Mouse (Mus musculus): ENCODE measurements around the gene Enox1.

Enox1 gene

DNA sequence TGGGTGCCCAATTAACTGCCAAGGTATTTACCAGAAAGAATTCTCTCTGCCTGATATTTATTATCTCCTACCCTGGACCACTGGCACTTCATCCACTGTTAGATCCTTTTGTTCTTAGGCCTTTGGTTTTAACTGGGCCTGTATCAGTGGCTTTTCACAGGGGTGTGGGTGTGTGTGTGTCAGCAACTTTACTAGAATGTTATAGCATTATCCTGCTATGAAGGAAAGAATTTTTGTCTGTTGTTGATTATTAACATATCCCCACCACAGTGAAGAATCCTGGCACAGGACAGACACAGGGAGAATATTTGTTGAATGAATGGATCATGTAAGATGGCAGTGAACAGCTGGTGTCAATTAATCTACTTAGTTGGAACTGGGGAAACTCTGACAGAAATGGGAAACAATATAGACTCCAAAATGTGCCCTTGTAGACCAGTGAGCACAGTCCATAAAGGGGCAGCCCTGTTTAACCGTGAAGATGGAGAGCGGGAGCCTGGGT lies 40.9 kb downstream of the Enox1 start:
- no peak for DNase-seq

- no peak for DNase-seq
These were observed 54.3 kb downstream of the Enox1 start for GRCm38 (mm10) chr14:77210889-77211288.

GRCm38 (mm10) chr14:77213210-77213609 lies 56.6 kb downstream of the Enox1 start:
- no peak for DNase-seq

DNA sequence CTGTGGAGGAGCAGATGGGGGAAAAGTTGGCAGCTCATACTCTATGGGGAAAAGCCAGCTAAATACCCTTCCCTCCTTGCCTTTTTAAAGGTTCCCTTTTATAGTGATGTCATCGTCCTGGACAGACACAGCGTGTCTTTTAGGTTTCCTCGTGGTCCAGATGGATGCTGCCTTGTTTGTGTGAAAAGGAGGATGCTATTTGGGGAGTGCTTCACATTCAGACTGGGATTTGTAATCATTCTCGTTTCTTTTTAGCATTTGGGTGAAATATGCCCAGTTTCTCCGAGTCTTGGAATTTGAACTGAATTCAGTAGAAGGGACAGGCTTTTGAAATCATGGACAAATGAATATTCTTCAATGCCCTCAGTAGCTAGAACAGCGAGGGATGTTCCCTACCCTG lies 58.3 kb downstream of the Enox1 start:
- DNase-seq: peak; percentile 29

- DNase-seq: no peak
These were observed 68.8 kb downstream of the Enox1 start for GRCm38 (mm10) chr14:77225346-77225745.

- DNase-seq: no peak
These were observed 82.2 kb downstream of the Enox1 start for GRCm38 (mm10) chr14:77238811-77239210.

DNA sequence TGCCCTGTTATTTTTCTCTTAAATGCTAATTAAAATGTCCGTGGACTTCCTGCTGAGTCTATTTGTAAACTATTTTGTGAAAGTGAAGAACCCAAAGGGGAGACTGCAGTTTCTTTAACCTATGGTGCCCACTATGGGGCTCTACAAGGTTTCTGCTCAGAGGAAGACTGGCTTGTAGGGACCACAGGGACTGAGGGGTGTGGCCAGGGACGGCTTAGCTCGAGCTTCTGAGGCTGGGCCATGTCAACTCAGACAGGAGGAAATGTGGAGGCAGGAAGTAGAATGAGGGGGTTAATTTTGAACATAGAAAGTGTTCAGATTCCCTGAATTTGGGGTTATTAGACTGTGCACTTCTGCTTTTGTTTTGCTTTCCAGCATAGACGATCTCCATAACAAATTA lies 82.8 kb downstream of the Enox1 start:
- DNase-seq: no peak

DNA sequence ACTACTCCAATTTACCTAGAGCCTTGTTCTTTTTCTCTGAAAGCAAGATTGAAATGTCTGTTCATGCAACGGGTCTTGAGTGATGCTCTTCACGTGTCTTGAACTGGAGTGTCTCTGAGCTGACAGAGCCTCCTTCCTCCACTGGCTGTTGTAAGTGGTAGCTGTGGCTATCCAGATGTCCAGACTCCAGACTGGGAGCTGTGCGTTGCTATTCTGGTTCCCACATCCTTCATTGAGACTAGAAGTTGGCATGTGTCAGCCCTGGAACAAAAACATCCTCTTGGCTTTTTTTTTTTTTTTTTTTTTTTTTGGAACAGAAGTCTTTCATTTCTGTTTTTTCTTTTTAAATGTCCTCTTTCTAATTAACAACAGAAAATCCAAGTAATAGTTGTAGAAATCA lies 90.4 kb downstream of the Enox1 start:
- DNase-seq: no peak

DNA sequence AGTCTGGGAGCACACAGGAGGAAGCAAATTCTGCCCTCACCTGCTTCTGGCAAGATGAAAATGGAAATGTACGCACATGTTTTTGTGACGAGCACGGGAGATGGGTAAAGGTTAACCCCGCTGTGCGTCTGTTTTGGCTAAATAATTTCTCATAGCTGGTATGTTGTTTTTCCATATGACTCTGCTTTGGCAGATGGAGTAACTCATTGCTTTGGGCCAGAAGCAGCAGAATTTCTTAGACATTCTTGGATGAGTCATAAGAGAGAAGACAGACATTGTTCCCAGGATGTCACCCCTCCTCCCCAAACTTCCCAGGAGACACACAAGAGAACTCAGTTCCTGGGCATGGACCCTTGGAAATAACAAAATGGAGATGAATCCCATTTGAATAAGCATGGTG lies 91.9 kb downstream of the Enox1 start:
- DNase-seq: peak; percentile 30

DNA sequence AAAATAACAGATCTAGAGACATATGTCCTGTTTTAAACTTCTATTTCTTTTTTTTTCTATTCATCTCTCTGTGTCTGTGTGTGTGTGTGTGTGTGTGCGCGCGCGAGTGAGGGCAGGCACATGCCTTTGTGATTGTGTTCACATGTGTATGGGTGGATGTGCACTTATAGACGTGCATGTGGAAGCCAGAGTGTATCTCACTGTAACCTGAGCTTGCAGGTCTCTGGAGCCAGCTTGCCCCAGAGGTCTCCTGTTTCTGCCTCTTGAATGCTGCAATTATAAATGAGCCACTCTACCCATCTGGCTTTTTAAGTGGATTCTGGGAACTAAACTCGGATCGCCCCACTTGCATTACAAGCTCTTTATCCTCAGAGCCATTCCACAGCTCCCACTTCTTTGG lies 92.4 kb downstream of the Enox1 start:
- DNase-seq: no peak

- peak; percentile 55 for DNase-seq
These were observed 94.2 kb downstream of the Enox1 start for GRCm38 (mm10) chr14:77250652-77251238.

DNA sequence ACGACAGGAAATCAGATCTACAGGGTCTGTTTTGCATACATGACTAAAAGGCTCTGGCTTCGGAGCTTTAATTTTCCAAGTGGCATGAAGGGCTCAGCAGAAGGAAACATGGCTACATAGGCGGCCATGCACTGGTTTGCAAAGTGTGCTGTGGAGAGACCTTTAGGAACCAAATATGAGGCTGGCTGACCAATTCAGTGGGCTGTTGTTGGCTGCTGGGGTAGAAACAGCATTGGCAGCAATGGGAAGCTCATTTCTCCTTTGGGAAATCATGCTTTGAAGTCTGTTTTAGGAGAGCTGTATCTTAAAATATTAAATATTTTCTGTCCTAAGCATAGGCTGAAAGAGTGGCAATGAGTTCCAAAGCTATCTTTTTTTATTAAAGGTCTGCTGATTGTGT lies 98.6 kb downstream of the Enox1 start:
- peak; percentile 16 for DNase-seq

DNA sequence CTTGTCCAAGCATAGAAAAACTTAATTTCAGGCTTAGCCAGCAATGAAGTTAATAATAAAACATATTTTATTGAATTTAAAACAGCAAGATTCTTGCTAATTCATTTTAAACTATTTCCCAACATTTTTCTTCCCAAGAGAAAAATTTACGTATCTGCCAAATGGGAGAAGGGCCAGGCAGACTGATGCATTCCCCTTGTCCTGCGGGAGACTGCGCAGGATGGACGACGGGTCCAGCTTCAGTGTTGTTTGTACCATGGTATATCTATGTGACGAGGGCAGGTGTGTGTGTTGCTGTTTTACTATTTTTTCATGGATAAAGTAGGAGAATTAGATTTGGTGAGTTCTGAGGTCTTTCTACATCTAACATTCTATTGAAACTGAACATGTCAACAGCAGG lies 99.1 kb downstream of the Enox1 start:
- peak; percentile 22 for DNase-seq

DNA sequence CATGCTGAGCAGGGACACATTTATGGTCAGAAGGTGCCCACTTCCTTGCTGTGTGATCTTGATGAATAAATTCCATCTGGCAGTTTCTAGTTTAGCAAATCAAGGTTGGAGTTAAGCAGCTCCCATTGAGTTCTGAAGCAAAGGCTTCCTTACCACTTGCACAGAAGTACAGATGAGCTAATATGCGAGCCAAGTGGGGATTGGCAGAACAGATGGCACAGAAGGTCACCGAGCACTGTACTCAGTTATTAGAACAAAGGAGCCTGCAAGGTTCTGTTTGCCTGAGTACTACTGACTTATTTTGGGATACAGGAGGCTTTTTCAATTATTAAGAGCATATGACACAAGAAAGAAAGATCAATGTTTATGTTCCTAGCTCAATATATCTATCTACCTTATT lies 100.4 kb downstream of the Enox1 start:
- peak; percentile 92 for DNase-seq

- peak; percentile 38 for DNase-seq
These were observed 100.9 kb downstream of the Enox1 start for GRCm38 (mm10) chr14:77257461-77257860.

- peak; percentile 39 for DNase-seq
These were observed 101.6 kb downstream of the Enox1 start for GRCm38 (mm10) chr14:77258186-77258585.

GRCm38 (mm10) chr14:77259686-77260085 lies 103.1 kb downstream of the Enox1 start:
- DNase-seq: peak; percentile 81

- no peak for DNase-seq
These were observed 103.5 kb downstream of the Enox1 start for GRCm38 (mm10) chr14:77260107-77260506.

DNA sequence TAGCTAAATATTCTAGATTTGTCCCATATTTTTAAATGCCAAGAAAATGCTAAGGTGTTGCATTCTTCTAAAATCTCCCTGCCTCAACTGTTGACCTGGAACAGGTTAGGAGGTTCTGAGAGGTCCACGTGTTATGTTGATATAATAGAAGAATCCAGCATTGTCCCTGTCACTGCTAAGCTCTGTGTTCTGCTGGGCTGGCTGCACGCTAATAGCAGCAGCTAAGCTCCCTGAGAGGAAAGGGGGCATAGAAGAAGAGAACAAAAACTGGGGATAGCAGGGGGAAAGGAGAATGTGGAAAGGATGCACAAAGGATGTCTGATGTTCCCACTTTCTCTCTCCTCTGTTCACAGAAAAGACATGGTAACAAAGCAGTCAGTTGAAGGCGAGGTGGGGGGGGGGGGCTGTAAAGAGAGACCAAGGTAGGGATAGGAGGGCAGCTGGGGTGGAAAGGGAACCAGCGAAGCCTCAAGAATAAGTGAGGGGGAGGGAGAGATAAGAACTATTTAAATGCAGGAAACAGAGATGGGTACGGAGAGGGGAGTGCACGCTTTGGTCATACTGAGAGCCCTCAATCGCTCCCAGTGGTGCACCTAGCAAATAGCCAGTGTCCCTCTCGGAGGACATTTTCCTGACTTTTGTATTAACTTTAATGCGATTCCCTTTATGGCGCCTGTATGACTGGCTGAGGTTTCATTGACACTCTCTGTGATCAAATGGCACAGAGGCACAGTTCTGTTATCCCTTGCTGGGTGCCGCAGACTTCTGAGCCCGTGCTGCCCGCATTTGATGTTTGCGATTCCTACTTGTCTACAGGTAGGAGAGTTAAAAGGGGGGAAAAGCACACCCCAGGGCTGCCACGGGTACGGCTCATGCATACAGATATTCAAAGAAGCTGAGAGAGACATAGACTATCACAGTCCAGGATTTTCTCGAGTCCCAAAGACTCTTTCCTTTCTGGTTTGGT lies 110.5 kb downstream of the Enox1 start:
- no peak for DNase-seq

DNA sequence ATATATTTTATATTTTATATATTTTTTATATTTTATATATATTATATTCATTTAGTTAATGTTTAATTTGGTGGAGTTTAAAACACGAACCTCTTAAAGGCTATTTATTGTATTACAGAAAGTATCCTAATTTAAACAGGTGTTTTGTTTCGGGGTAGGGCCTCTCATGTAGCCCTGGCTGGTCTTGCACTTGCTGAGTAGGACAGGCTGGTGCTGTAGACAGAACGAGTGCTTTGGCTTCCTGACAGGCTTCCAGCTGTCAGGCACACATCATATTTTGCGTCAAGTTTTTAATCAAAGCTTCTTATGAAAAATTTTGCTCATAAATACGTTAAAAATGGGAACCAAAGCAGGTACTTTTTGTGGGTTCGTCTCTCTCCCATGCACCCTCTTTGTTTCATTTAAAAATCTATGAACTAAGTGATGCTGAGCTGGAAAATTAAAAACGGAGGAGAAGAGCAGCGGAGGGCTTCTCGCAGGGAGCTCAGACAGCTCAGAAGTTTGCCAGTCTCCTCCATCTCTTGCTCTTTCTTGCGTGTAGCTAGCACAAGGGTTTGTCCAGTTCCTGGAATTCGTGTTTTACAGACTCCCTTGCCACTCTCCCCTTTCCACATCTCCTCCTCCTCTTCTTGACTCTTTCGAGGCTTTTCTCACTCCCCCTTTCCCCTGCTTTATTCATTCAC lies 115.8 kb downstream of the Enox1 start:
- DNase-seq: no peak

- DNase-seq: no peak
These were observed 116.4 kb downstream of the Enox1 start for GRCm38 (mm10) chr14:77272931-77273446.

GRCm38 (mm10) chr14:77273721-77274120 lies 117.2 kb downstream of the Enox1 start:
- no peak for DNase-seq

DNA sequence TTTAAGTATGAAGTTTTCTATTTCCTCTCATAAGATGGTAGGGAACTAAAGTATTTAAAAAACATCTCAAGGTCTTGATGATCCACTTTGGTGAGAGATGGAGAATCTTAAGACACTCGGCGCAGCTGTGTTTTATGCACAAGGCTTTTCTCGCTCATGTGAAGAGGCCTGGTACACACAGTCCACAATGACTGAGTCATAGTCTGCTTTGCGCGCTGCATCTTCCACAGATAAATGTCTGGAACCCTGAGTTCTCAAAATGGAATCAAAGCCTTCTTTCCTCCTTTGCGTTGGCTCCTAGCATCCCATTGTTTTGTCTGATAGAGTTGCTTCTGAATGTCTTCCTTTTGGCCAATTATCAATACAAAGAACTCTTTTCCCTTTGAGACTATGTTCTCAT lies 119.0 kb downstream of the Enox1 start:
- DNase-seq: no peak
